Mouse (Mus musculus) liver, embryonic 11.5 days (tissue): ENCODE results near the gene Klhl8. TPM values are rescaled to one million over a fixed set of nuclear protein-coding genes. Genes with fewer than 3 reads are reported as not detected.

Source experiments
- ATAC-seq: fragments of 200-750 bp; cut with Nextera tagmentation; replicated peaks from 2 replicates; pipeline ENCODE4 v1.8.0; 2017; ENCODE audit warnings: moderate number of reproducible peaks, mild to moderate bottlenecking, moderate TSS enrichment, moderate library complexity; ENCODE audit not compliant: low FRiP score
- DNase-seq: peaks from one replicate; pipeline ENCODE4 v3.0.0-alpha.2; 2017; ENCODE audit warnings: low spot score
- H3K27ac ChIP-seq: fragments of 300-500 bp; sonication (generic); 2 replicates; pipeline ENCODE4 v1.5.1; 2014; ENCODE audit warnings: mild to moderate bottlenecking, low read depth, low read length, control low read depth
- H3K27me3 ChIP-seq: fragments of 300-500 bp; sonication (generic); replicated peaks from 2 replicates; pipeline ENCODE4 v1.6.1; 2014; ENCODE audit warnings: low read length, mixed read lengths; ENCODE audit not compliant: control insufficient read depth, insufficient read depth
- H3K36me3 ChIP-seq: fragments of 300-500 bp; sonication (generic); 2 replicates; pipeline ENCODE4 v1.6.1; 2014; ENCODE audit warnings: mild to moderate bottlenecking, low read length, moderate library complexity, mixed read lengths; ENCODE audit not compliant: control insufficient read depth, insufficient read depth
- H3K4me1 ChIP-seq: fragments of 300-500 bp; sonication (generic); replicated peaks from 2 replicates; pipeline ENCODE4 v1.6.1; 2014; ENCODE audit warnings: low read length, mixed read lengths; ENCODE audit not compliant: control insufficient read depth, insufficient read depth
- H3K4me2 ChIP-seq: fragments of 300-500 bp; sonication (generic); 2 replicates; pipeline ENCODE4 v1.6.1; 2014; ENCODE audit warnings: mild to moderate bottlenecking, control low read depth, moderate library complexity
- H3K4me3 ChIP-seq: fragments of 300-500 bp; sonication (generic); 2 replicates; pipeline ENCODE4 v1.5.1; 2014; ENCODE audit warnings: low read depth, low read length, control low read depth
- H3K9ac ChIP-seq: fragments of 300-500 bp; sonication (generic); 2 replicates; pipeline ENCODE4 v1.6.1; 2014; ENCODE audit warnings: low read depth, low read length, control low read depth
- H3K9me3 ChIP-seq: fragments of 300-500 bp; sonication (generic); 2 replicates; pipeline ENCODE4 v1.6.1; 2016; ENCODE audit warnings: low read length, inconsistent platforms, mixed read lengths; ENCODE audit not compliant: control insufficient read depth
- WGBS: fragments of 180-500 bp; shearing (Covaris S2); extraction: QIAGEN DNeasy Blood & Tissue Kit; methylation state at CpG from one replicate; pipeline ENCODE4 v1.1.7; 2014; 5-methylcytosine and 5-hydroxymethylcytosine counted together
- polyA plus RNA-seq: library from polyadenylated mRNA; unstranded; fragments of >200 nt; fragmentation: Nextera tagmentation; extraction: Ambion mirVana; gene quantifications from 2 replicates; pipeline ENCODE4 v1.2.1, GENCODE M21; 2014

Gene Klhl8
- polyA plus RNA-seq, 1 experiment from 2014 or later, result 4.5 TPM

DNA sequence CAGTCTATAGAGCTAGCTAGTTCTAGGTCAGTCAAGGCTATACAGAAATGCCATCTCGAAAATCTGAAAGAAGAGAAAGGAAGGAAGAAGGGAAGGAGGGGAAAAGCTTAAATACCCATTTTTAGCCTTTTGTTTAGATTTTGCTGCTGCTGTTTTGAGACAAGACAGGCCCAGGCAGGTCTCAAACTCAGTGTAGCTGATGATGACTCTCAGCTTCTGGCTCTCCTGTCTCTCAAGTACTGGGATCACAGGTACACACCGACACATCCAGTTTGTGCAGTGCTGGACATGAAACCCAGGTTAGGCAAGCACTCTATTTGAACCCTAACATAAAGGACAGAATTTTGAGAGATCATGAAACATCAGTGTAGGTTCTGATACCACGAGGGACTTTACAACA lies 1.6 kb downstream of the Klhl8 start:
- 76% methylated on average over 3 of the region's 3 CpGs for WGBS
- H3K9ac ChIP-seq, result no peak overlapping the region
- no peak for ATAC-seq

GRCm38 (mm10) chr5:103908851-103909250 lies 2.2 kb downstream of the Klhl8 start:
- no peaks in the 10 kb centered on the region for H3K36me3 ChIP-seq
- ATAC-seq (no peak), DNase-seq (no peak)
- no peaks in the 10 kb centered on the region for H3K27me3 ChIP-seq
- H3K4me1 ChIP-seq, result no peaks in the 10 kb centered on the region
- H3K27ac ChIP-seq, result no peak overlapping the region
- no peak overlapping the region for H3K4me2 ChIP-seq
- 55% methylated on average over 7 of the region's 7 CpGs for whole genome bisulfite sequencing
- H3K9me3 ChIP-seq, result no peaks in the 10 kb centered on the region
- H3K4me3 ChIP-seq, result no peak overlapping the region
- no peak overlapping the region for H3K9ac ChIP-seq

More for the DNA sequence above, 1.6 kb downstream of the Klhl8 start:
- DNase-seq, result no peak
- Histone ChIP-seq H3K4me3 (no peak overlapping the region), H3K27ac (no peak overlapping the region), H3K4me2 (no peak overlapping the region), H3K36me3 (no peaks in the 10 kb centered on the region), H3K9me3 (no peaks in the 10 kb centered on the region), H3K27me3 (no peaks in the 10 kb centered on the region), H3K4me1 (no peaks in the 10 kb centered on the region)

GRCm38 (mm10) chr5:103907844-103908243 lies 3.2 kb downstream of the Klhl8 start:
- 85% methylated on average over 4 of the region's 4 CpGs for WGBS
- ATAC-seq, result no peak

GRCm38 (mm10) chr5:103906173-103906572 lies 4.9 kb downstream of the Klhl8 start:
- Histone ChIP-seq H3K27ac (no peak overlapping the region), H3K27me3 (no peaks in the 10 kb centered on the region), H3K9me3 (no peaks in the 10 kb centered on the region), H3K4me3 (no peak overlapping the region), H3K4me2 (no peak overlapping the region), H3K36me3 (no peaks in the 10 kb centered on the region), H3K9ac (no peak overlapping the region), H3K4me1 (no peaks in the 10 kb centered on the region)
- DNase-seq, result no peak
- ATAC-seq, result no peak
- WGBS, result 85% methylated on average over 6 of the region's 6 CpGs

More at GRCm38 (mm10) chr5:103907844-103908243, 3.2 kb downstream of the Klhl8 start:
- Histone ChIP-seq H3K9me3 (no peaks in the 10 kb centered on the region), H3K27me3 (no peaks in the 10 kb centered on the region), H3K27ac (no peak overlapping the region), H3K9ac (no peak overlapping the region), H3K36me3 (no peaks in the 10 kb centered on the region), H3K4me3 (no peak overlapping the region), H3K4me2 (no peak overlapping the region), H3K4me1 (no peaks in the 10 kb centered on the region)
- no peak for DNase-seq

DNA sequence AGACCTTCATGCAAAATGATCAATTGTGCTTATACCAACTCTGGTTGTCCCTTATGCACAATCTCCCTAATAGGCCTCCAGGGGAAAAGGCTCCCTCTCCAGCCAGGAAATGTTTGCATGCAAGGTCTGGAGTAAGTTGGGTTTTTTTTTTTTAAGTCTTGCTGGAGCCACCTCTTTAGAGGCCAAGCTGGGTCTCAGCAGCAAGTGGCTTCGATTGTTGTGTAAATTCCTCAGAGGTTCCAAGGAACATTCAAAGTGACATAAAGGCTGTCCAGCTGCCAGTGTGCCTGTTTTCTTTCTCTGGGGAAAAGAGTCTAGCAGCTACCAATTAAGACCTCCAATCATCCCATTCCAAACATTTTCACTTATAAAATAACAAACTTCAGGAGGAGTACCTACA lies 12.7 kb downstream of the Klhl8 start:
- H3K27me3 ChIP-seq, result no peaks in the 10 kb centered on the region
- H3K36me3 ChIP-seq, result no peaks in the 10 kb centered on the region
- no peaks in the 10 kb centered on the region for H3K9me3 ChIP-seq
- 48% methylated on average over 1 of the region's 1 CpGs for WGBS
- H3K4me3 ChIP-seq, result no peak overlapping the region
- ATAC-seq (no peak), DNase-seq (no peak)
- H3K4me2 ChIP-seq, result no peak overlapping the region
- H3K27ac ChIP-seq, result no peak overlapping the region
- no peak overlapping the region for H3K9ac ChIP-seq
- H3K4me1 ChIP-seq, result no peaks in the 10 kb centered on the region

- Histone ChIP-seq H3K27me3 (no peaks in the 10 kb centered on the region), H3K9me3 (no peaks in the 10 kb centered on the region), H3K4me2 (no peak overlapping the region), H3K4me1 (no peaks in the 10 kb centered on the region), H3K9ac (no peak overlapping the region), H3K36me3 (no peaks in the 10 kb centered on the region), H3K27ac (no peak overlapping the region), H3K4me3 (no peak overlapping the region)
- 72% methylated on average over 15 of the region's 15 CpGs for WGBS
- ATAC-seq (no peak), DNase-seq (no peak)
Observed at GRCm38 (mm10) chr5:103889766-103890165, 21.3 kb downstream of the Klhl8 start.

GRCm38 (mm10) chr5:103863759-103864158 lies 47.3 kb downstream of the Klhl8 start:
- 90% methylated on average over 4 of the region's 4 CpGs for WGBS
- H3K27me3 ChIP-seq, result no peaks in the 10 kb centered on the region
- H3K36me3 ChIP-seq, result no peaks in the 10 kb centered on the region
- H3K4me3 ChIP-seq, result no peak overlapping the region
- H3K27ac ChIP-seq, result no peak overlapping the region
- H3K9me3 ChIP-seq, result no peaks in the 10 kb centered on the region
- no peak overlapping the region for H3K9ac ChIP-seq
- no peak for ATAC-seq
- no peaks in the 10 kb centered on the region for H3K4me1 ChIP-seq
- H3K4me2 ChIP-seq, result no peak overlapping the region
- no peak for DNase-seq

DNA sequence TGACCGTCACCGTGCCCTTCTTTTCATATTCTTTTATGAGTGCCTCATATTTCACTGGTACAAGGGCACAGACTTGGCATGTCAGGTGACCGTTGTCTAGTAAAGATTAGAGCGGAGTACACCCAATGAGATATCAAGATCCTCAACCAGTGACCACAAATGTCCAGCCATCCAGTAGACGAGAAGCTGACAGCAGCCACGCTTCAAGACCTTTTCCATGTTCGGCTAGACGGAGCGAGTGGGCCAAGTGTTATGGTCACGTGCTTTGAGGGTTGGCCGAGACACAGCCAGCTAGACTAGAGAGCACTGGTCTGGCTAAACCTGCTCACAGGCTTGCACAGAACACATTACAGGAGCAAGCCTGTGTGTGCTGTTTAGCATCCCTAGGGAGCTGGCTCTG lies 50.4 kb downstream of the Klhl8 start:
- H3K36me3 ChIP-seq, result no peaks in the 10 kb centered on the region
- 89% methylated on average over 11 of the region's 11 CpGs for WGBS
- DNase-seq (no peak), ATAC-seq (no peak)
- no peaks in the 10 kb centered on the region for H3K27me3 ChIP-seq
- 0 out of 2 replicates have a peak, but pooled peaks cover 3% of the 10 kb centered on the region for H3K4me1 ChIP-seq
- H3K9me3 ChIP-seq, result no peaks in the 10 kb centered on the region
- H3K9ac ChIP-seq, result no peak overlapping the region
- no peak overlapping the region for H3K4me2 ChIP-seq
- H3K4me3 ChIP-seq, result no peak overlapping the region
- no peak overlapping the region for H3K27ac ChIP-seq

DNA sequence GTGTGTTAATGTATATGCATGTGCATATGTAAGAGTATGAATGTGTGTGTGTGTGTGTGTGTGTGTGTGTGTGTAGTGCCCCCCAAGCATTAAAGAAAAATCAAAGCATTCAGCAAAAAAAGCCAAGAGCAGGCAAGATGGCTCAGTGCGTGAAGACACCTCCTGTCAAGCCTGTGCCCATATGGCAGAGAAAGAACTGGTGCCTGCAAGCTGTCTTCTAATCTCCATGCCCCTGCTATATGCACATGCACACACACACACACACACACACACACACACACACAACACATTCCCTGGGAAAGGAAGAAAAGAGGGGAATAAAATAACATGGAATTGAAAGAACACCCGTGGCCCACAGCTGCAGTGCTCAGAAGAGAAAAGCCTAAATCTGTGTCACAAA lies 53.9 kb downstream of the Klhl8 start:
- ATAC-seq, result no peak
- 90% methylated on average over 2 of the region's 2 CpGs for WGBS
- DNase-seq, result no peak
- Histone ChIP-seq H3K4me3 (no peak overlapping the region), H3K27me3 (no peaks in the 10 kb centered on the region), H3K36me3 (no peaks in the 10 kb centered on the region; the same call in 1 of the 2 replicates), H3K9ac (no peak overlapping the region), H3K4me1 (0 out of 2 replicates have a peak, but pooled peaks cover 4% of the 10 kb centered on the region), H3K9me3 (no peaks in the 10 kb centered on the region), H3K27ac (no peak overlapping the region), H3K4me2 (no peak overlapping the region)
